Mouse (Mus musculus): ENCODE results near the gene Cox7a2l. TPM values are rescaled to one million over a fixed set of nuclear protein-coding genes. Genes with fewer than 3 reads are reported as not detected.
A peak's percentile ranks its signal among the peaks of the same experiment; 100 is the strongest.

Gene Cox7a2l
- polyA plus RNA-seq, 2 experiments, result 77.5 to 78.5 TPM

- Histone ChIP-seq H3K27me3 (ENCODE audit: control insufficient read depth, insufficient read depth, low read length) (no peaks in the 10 kb centered on the region), H3K4me1 (replicated peaks; ENCODE audit: control insufficient read depth in 2 of 2, insufficient read depth in 2 of 2, low read length in 1 of 2) (peaks cover 22 to 23% of the 10 kb centered on the region in 2 experiments), H3K27ac (no peak overlapping the region), H3K4me2 (ENCODE audit: low read depth) (no peak overlapping the region), H3K4me3 (ENCODE audit: insufficient read depth in 1 of 2, low read depth in 2 of 2, low read length in 2 of 2) (no peak overlapping the region), H3K9me3 (ENCODE audit: control insufficient read depth, low read length) (no peaks in the 10 kb centered on the region), H3K36me3 (replicated peaks; ENCODE audit: control insufficient read depth, insufficient read depth, low read depth) (no peaks in the 10 kb centered on the region), H3K9ac (replicated peaks) (no peak overlapping the region)
- ATAC-seq (ENCODE audit: insufficient read depth) (no peak), DNase-seq (ENCODE audit: low read depth in 3 of 3, low spot score in 3 of 3) (no peak)
- TF ChIP-seq EP300 (IDR thresholded peaks at IDR 0.05; ENCODE audit: low read depth) (no peak), CTCF (IDR thresholded peaks at IDR 0.05; ENCODE audit: low read depth) (no peak)
- 54% methylated on average over 7 of the region's 7 CpGs for WGBS (ENCODE audit: insufficient replicate concordance)
Observed at GRCm38 (mm10) chr17:83522590-83523379, 5.7 kb upstream of the Cox7a2l start.

DNA sequence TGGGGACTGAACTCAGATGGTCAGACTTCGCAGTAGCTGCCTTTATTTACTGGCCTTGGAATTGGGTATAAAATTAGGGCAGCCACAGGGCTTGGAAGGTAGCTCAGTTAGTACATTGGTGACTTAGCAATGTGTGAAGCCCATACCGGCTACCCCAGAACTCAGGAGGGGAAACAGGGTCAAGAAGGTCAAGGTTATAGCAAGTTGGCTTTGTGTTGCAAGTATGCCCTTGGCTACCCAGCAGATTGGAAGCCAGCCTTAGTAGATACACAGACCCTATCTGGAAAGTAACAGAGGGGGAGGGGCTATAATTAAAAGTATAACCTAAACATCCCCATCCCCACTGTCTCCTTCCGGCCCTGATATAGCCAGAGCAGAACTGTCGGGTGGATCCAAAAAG lies 4.8 kb upstream of the Cox7a2l start:
- WGBS (ENCODE audit: insufficient replicate concordance), result 69% methylated on average over 4 of the region's 4 CpGs
- Histone ChIP-seq H3K27ac (no peak overlapping the region), H3K27me3 (ENCODE audit: control insufficient read depth, insufficient read depth, low read length) (no peaks in the 10 kb centered on the region), H3K36me3 (replicated peaks; ENCODE audit: control insufficient read depth, insufficient read depth, low read depth) (no peaks in the 10 kb centered on the region), H3K9ac (replicated peaks) (no peak overlapping the region), H3K4me3 (ENCODE audit: insufficient read depth in 1 of 2, low read depth in 2 of 2, low read length in 2 of 2) (no peak overlapping the region), H3K4me2 (ENCODE audit: low read depth) (no peak overlapping the region), H3K9me3 (ENCODE audit: control insufficient read depth, low read length) (no peaks in the 10 kb centered on the region), H3K4me1 (replicated peaks; ENCODE audit: control insufficient read depth in 2 of 2, insufficient read depth in 2 of 2, low read length in 1 of 2) (peaks cover 13 to 15% of the 10 kb centered on the region in 2 experiments)
- ATAC-seq (ENCODE audit: insufficient read depth) (no peak), DNase-seq (ENCODE audit: low read depth in 3 of 3, low spot score in 3 of 3) (no peak)
- no peak for TF ChIP-seq CTCF (IDR thresholded peaks at IDR 0.05; ENCODE audit: low read depth)
- no peak for TF ChIP-seq EP300 (IDR thresholded peaks at IDR 0.05; ENCODE audit: low read depth)

DNA sequence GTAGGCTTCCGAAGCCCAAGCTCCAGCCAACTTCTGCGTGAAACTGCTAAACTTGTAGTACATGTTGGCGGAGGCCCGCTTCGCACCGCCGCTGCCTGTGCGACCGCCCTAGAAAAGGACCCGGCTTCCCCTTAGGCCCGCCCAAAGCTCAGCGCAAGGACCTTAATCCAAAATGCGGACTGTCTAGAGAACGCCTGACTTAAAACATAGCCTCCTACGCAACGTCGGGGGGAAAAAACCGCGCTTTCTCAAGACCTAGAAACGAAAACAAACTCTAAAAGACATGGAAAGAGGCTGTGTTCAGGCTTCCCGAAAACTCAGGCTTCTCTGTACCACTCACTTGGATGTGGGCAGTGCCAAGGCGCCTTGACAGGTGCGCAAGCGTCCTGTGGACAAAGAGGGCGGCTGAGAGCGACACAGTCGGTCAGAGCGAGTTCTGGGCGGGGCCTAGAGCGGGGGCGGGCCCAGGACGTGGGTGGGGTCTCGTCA lies 2.9 kb downstream of the Cox7a2l start:
- H3K4me3 ChIP-seq (ENCODE audit: insufficient read depth in 1 of 2, low read depth in 2 of 2, low read length in 2 of 2), result peak overlapping the region; percentile 89 to 92
- no peaks in the 10 kb centered on the region for H3K27me3 ChIP-seq (ENCODE audit: control insufficient read depth, insufficient read depth, low read length)
- H3K9ac ChIP-seq (replicated peaks), result peak overlapping the region; percentile 89
- H3K9me3 ChIP-seq (ENCODE audit: control insufficient read depth, low read length), result no peaks in the 10 kb centered on the region
- TF ChIP-seq CTCF (IDR thresholded peaks at IDR 0.05; ENCODE audit: low read depth) (peak; percentile 34; the same call in 1 of the 2 replicates), EP300 (IDR thresholded peaks at IDR 0.05; ENCODE audit: low read depth) (peak; percentile 65; the same call in 1 of the 2 replicates)
- peaks cover 15 to 17% of the 10 kb centered on the region in 2 experiments for H3K4me1 ChIP-seq (replicated peaks; ENCODE audit: control insufficient read depth in 2 of 2, insufficient read depth in 2 of 2, low read length in 1 of 2)
- H3K4me2 ChIP-seq (ENCODE audit: low read depth), result peak overlapping the region; percentile 97
- DNase-seq (ENCODE audit: low read depth in 3 of 3, low spot score in 3 of 3) (peak; percentile 78 to 87 (median 79)), ATAC-seq (ENCODE audit: insufficient read depth) (peak; percentile 98)
- no peaks in the 10 kb centered on the region for H3K36me3 ChIP-seq (replicated peaks; ENCODE audit: control insufficient read depth, insufficient read depth, low read depth)
- under 1% methylated on average over 33 of the region's 33 CpGs for WGBS (ENCODE audit: insufficient replicate concordance)
- H3K27ac ChIP-seq, result peak overlapping the region; percentile 68

DNA sequence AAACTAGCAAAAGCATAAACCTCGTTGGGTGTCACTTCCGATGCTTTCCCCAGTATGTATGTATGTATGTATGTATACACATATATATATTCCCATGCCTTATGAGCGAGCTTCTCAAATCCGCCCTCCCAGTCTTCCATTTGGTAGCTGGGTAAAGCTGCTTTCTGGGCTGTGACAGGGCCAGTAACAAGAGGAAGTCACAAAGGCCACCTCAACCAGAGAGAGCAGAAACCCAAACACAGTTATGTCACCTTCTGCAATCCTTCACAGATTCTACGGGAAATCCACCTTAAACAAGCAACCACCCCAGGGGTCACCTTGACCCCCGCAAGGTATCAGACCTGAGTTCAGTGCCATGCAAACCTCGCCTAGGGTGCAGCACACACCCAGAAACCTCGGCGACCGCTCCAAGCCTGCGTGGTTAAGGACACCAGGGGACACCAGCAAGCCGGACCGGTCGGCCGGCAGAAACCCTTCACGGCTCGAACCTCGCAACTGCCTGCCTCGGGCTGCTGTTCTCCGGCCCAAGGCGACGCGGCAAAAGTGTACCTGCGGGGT lies 3.4 kb downstream of the Cox7a2l start:
- Histone ChIP-seq H3K4me2 (ENCODE audit: low read depth) (peak overlapping the region; percentile 97), H3K4me3 (ENCODE audit: insufficient read depth in 1 of 2, low read depth in 2 of 2, low read length in 2 of 2) (peak overlapping the region; percentile 89 to 92), H3K27ac (peak overlapping the region; percentile 68), H3K9me3 (ENCODE audit: control insufficient read depth, low read length) (no peaks in the 10 kb centered on the region), H3K36me3 (replicated peaks; ENCODE audit: control insufficient read depth, insufficient read depth, low read depth) (no peaks in the 10 kb centered on the region), H3K9ac (replicated peaks) (peak overlapping the region; percentile 89), H3K4me1 (replicated peaks; ENCODE audit: control insufficient read depth in 2 of 2, insufficient read depth in 2 of 2, low read length in 1 of 2) (peaks cover 15 to 17% of the 10 kb centered on the region in 2 experiments), H3K27me3 (ENCODE audit: control insufficient read depth, insufficient read depth, low read length) (no peaks in the 10 kb centered on the region)
- TF ChIP-seq CTCF (IDR thresholded peaks at IDR 0.05; ENCODE audit: low read depth) (peak; percentile 39), EP300 (IDR thresholded peaks at IDR 0.05; ENCODE audit: low read depth) (no peak)
- under 1% methylated on average over 24 of the region's 24 CpGs for WGBS (ENCODE audit: insufficient replicate concordance)
- DNase-seq (ENCODE audit: low read depth in 3 of 3, low spot score in 3 of 3) (no peak), ATAC-seq (ENCODE audit: insufficient read depth) (peak; percentile 65)

- WGBS (ENCODE audit: insufficient replicate concordance), result 87% methylated on average over 3 of the region's 3 CpGs
- H3K27me3 ChIP-seq (ENCODE audit: control insufficient read depth, insufficient read depth, low read length), result no peaks in the 10 kb centered on the region
- DNase-seq (ENCODE audit: low read depth in 3 of 3, low spot score in 3 of 3), result no peak
- no peak overlapping the region for H3K4me3 ChIP-seq (ENCODE audit: insufficient read depth in 1 of 2, low read depth in 2 of 2, low read length in 2 of 2)
- peak overlapping the region; percentile 97 for H3K4me2 ChIP-seq (ENCODE audit: low read depth)
- no peaks in the 10 kb centered on the region for H3K9me3 ChIP-seq (ENCODE audit: control insufficient read depth, low read length)
- no peak for ATAC-seq (ENCODE audit: insufficient read depth)
- H3K4me1 ChIP-seq (replicated peaks; ENCODE audit: control insufficient read depth in 2 of 2, insufficient read depth in 2 of 2, low read length in 1 of 2), result peaks cover 14 to 15% of the 10 kb centered on the region in 2 experiments
- no peak overlapping the region for H3K27ac ChIP-seq
- H3K9ac ChIP-seq (replicated peaks), result no peak overlapping the region
- no peak for TF ChIP-seq CTCF (IDR thresholded peaks at IDR 0.05; ENCODE audit: low read depth)
- TF ChIP-seq EP300 (IDR thresholded peaks at IDR 0.05; ENCODE audit: low read depth), result no peak
- H3K36me3 ChIP-seq (replicated peaks; ENCODE audit: control insufficient read depth, insufficient read depth, low read depth), result no peaks in the 10 kb centered on the region; the same call in 1 of the 2 replicates
Observed at GRCm38 (mm10) chr17:83512130-83512529, 5.0 kb downstream of the Cox7a2l start.

Data from liver, embryonic 14.5 days (tissue).